Mouse (Mus musculus): ENCODE data around the gene Gm10031. TPM values are rescaled to one million over a fixed set of nuclear protein-coding genes. Genes with fewer than 3 reads are reported as not detected.
"Not testable (repeated sequence)": the region's sequence is repeated elsewhere in the genome, so short reads cannot be mapped to it uniquely, and the experiment has no call there.

Gm10031 gene
- 0.90 and 0.97 TPM in 2 replicates for polyA plus RNA-seq (2014; fragmentation: Nextera tagmentation; extraction: Ambion mirVana)

- WGBS = 94% methylated on average over 21 of the region's 22 CpGs
Observed at GRCm38 (mm10) chr1:156523842-156524241, at the start of gene Gm10031. TSS of gene Gm10031 (plus strand) at chr1:156524012.

GRCm38 (mm10) chr1:156474854-156475253 is 49.0 kb upstream of the Gm10031 start:
- no peak overlapping the region for H3K9ac ChIP-seq (replicated peaks; ENCODE audit: low read depth, low read length)
- no peak overlapping the region for H3K4me2 ChIP-seq (ENCODE audit: low read depth, low read length)
- WGBS = 32% methylated on average over 3 of the region's 3 CpGs
- H3K4me3 ChIP-seq (ENCODE audit: low read depth, low read length) = no peak overlapping the region
- H3K4me1 ChIP-seq (ENCODE audit: control insufficient read depth, insufficient read depth, low read length) = 0 out of 2 replicates have a peak, but pooled peaks cover 6% of the 10 kb centered on the region
- H3K9me3 ChIP-seq (ENCODE audit: control insufficient read depth, low read length) = no peaks in the 10 kb centered on the region
- ATAC-seq (ENCODE audit: low read depth) = no peak
- H3K36me3 ChIP-seq (ENCODE audit: control insufficient read depth, insufficient read depth, low read length) = no peaks in the 10 kb centered on the region
- no peaks in the 10 kb centered on the region for H3K27me3 ChIP-seq (ENCODE audit: control insufficient read depth, insufficient read depth, low read length)
- no peak overlapping the region for H3K27ac ChIP-seq (ENCODE audit: low read depth, low read length)

More at GRCm38 (mm10) chr1:156523842-156524241, at the start of gene Gm10031:
- H3K27me3 ChIP-seq (ENCODE audit: control insufficient read depth, insufficient read depth, low read length); H3K4me2 ChIP-seq (ENCODE audit: low read depth, low read length); ATAC-seq (ENCODE audit: low read depth); H3K36me3 ChIP-seq (ENCODE audit: control insufficient read depth, insufficient read depth, low read length); H3K9ac ChIP-seq (replicated peaks; ENCODE audit: low read depth, low read length); H3K9me3 ChIP-seq (ENCODE audit: control insufficient read depth, low read length); H3K27ac ChIP-seq (ENCODE audit: low read depth, low read length); H3K4me3 ChIP-seq (ENCODE audit: low read depth, low read length); H3K4me1 ChIP-seq (ENCODE audit: control insufficient read depth, insufficient read depth, low read length): not testable (repeated sequence)

DNA sequence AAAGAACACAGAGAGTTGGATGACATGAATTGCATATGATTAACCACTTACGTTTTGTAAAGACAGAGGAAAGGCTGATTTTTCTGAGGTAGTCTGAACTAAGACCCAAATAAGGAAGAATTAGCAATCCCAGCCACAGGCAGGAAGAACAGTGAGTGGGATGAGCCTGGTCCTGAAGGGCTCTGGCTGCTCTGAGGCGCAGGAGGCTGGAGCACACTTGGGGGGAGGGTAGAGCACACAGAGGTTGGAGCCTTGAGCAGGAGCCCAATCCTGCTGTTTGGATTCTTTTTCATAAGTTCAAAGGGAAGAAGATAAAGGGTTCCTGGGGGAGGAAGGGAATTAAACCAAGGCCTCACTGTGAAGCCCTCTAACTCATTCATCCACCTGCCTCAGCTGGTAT is 47.8 kb upstream of the Gm10031 start:
- no peak overlapping the region for H3K9ac ChIP-seq (replicated peaks; ENCODE audit: low read depth, low read length)
- no peak overlapping the region for H3K4me2 ChIP-seq (ENCODE audit: low read depth, low read length)
- H3K4me3 ChIP-seq (ENCODE audit: low read depth, low read length) = no peak overlapping the region
- WGBS = 41% methylated on average over 2 of the region's 2 CpGs
- no peaks in the 10 kb centered on the region for H3K9me3 ChIP-seq (ENCODE audit: control insufficient read depth, low read length)
- H3K27ac ChIP-seq (ENCODE audit: low read depth, low read length) = no peak overlapping the region
- no peaks in the 10 kb centered on the region for H3K27me3 ChIP-seq (ENCODE audit: control insufficient read depth, insufficient read depth, low read length)
- 0 out of 2 replicates have a peak, but pooled peaks cover 6% of the 10 kb centered on the region for H3K4me1 ChIP-seq (ENCODE audit: control insufficient read depth, insufficient read depth, low read length)
- H3K36me3 ChIP-seq (ENCODE audit: control insufficient read depth, insufficient read depth, low read length) = no peaks in the 10 kb centered on the region
- ATAC-seq (ENCODE audit: low read depth) = no peak

DNA sequence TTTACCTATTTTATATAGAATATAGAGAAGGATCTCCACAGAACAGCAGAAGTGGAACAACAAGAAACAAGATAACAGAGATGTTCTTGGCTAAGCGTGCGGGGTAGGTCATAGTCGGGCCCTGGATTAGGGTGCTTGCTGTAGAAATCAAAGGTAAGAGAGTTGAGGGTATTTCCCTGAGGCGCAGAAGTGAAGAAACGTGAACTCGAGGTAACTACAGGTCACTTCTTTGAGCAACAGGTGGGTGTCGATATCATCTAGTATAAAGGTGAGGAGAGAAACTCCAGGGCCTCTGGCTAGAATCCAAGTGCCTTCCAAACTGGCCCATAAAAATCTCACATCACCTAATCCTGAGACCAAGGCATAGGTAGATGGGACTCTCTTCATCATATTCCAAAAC is 47.3 kb upstream of the Gm10031 start:
- Histone ChIP-seq H3K36me3 (ENCODE audit: control insufficient read depth, insufficient read depth, low read length) (no peaks in the 10 kb centered on the region), H3K27me3 (ENCODE audit: control insufficient read depth, insufficient read depth, low read length) (no peaks in the 10 kb centered on the region), H3K4me2 (ENCODE audit: low read depth, low read length) (no peak overlapping the region), H3K9me3 (ENCODE audit: control insufficient read depth, low read length) (no peaks in the 10 kb centered on the region), H3K4me1 (ENCODE audit: control insufficient read depth, insufficient read depth, low read length) (0 out of 2 replicates have a peak, but pooled peaks cover 6% of the 10 kb centered on the region), H3K4me3 (ENCODE audit: low read depth, low read length) (no peak overlapping the region), H3K9ac (replicated peaks; ENCODE audit: low read depth, low read length) (no peak overlapping the region), H3K27ac (ENCODE audit: low read depth, low read length) (no peak overlapping the region)
- WGBS = 41% methylated on average over 7 of the region's 7 CpGs
- no peak for ATAC-seq (ENCODE audit: low read depth)

- WGBS = 92% methylated on average over 3 of the region's 3 CpGs
- Histone ChIP-seq H3K9ac (replicated peaks; ENCODE audit: low read depth, low read length) (no peak overlapping the region), H3K27me3 (ENCODE audit: control insufficient read depth, insufficient read depth, low read length) (no peaks in the 10 kb centered on the region), H3K9me3 (ENCODE audit: control insufficient read depth, low read length) (no peaks in the 10 kb centered on the region), H3K4me2 (ENCODE audit: low read depth, low read length) (no peak overlapping the region), H3K4me3 (ENCODE audit: low read depth, low read length) (no peak overlapping the region), H3K4me1 (ENCODE audit: control insufficient read depth, insufficient read depth, low read length) (no peaks in the 10 kb centered on the region), H3K27ac (ENCODE audit: low read depth, low read length) (no peak overlapping the region), H3K36me3 (ENCODE audit: control insufficient read depth, insufficient read depth, low read length) (no peaks in the 10 kb centered on the region)
- no peak for ATAC-seq (ENCODE audit: low read depth)
Observed at GRCm38 (mm10) chr1:156481826-156482225, 42.0 kb upstream of the Gm10031 start.

GRCm38 (mm10) chr1:156487498-156487897 is 36.3 kb upstream of the Gm10031 start:
- ATAC-seq (ENCODE audit: low read depth) = no peak

DNA sequence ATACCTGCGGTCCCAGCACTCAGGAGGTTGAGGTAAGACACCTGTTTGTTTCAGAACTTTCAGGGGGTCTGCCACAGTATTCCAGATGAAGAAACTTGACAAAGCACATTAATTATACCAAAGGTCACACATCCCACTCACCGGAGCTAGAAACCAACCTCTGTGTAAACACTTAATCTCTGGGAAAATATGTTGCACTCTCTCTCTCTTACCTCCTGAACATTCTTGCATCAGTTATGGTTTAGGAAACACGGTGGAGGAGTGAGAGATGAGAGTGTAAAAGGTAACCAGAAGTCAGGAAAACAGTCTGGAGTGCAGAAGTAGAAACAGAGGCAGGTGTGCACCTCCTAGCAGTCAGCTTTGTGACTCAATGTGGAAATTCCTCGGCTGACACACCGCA is 35.8 kb upstream of the Gm10031 start:
- Histone ChIP-seq H3K4me3 (ENCODE audit: low read depth, low read length) (no peak overlapping the region), H3K4me1 (ENCODE audit: control insufficient read depth, insufficient read depth, low read length) (no peaks in the 10 kb centered on the region), H3K4me2 (ENCODE audit: low read depth, low read length) (no peak overlapping the region), H3K9me3 (ENCODE audit: control insufficient read depth, low read length) (no peaks in the 10 kb centered on the region), H3K27me3 (ENCODE audit: control insufficient read depth, insufficient read depth, low read length) (no peaks in the 10 kb centered on the region), H3K27ac (ENCODE audit: low read depth, low read length) (no peak overlapping the region), H3K36me3 (ENCODE audit: control insufficient read depth, insufficient read depth, low read length) (no peaks in the 10 kb centered on the region), H3K9ac (replicated peaks; ENCODE audit: low read depth, low read length) (no peak overlapping the region)
- no peak for ATAC-seq (ENCODE audit: low read depth)
- WGBS = 86% methylated on average over 5 of the region's 5 CpGs

More at GRCm38 (mm10) chr1:156487498-156487897, 36.3 kb upstream of the Gm10031 start:
- H3K4me2 ChIP-seq (ENCODE audit: low read depth, low read length) = no peak overlapping the region
- H3K27ac ChIP-seq (ENCODE audit: low read depth, low read length) = no peak overlapping the region
- no peak overlapping the region for H3K4me3 ChIP-seq (ENCODE audit: low read depth, low read length)
- no peaks in the 10 kb centered on the region for H3K4me1 ChIP-seq (ENCODE audit: control insufficient read depth, insufficient read depth, low read length)
- H3K27me3 ChIP-seq (ENCODE audit: control insufficient read depth, insufficient read depth, low read length) = no peaks in the 10 kb centered on the region
- no peaks in the 10 kb centered on the region for H3K9me3 ChIP-seq (ENCODE audit: control insufficient read depth, low read length)
- WGBS = 97% methylated on average over 7 of the region's 7 CpGs
- no peaks in the 10 kb centered on the region for H3K36me3 ChIP-seq (ENCODE audit: control insufficient read depth, insufficient read depth, low read length)
- no peak overlapping the region for H3K9ac ChIP-seq (replicated peaks; ENCODE audit: low read depth, low read length)

GRCm38 (mm10) chr1:156491226-156491796 is 32.5 kb upstream of the Gm10031 start:
- H3K4me2 ChIP-seq (ENCODE audit: low read depth, low read length) = no peak overlapping the region
- ATAC-seq (ENCODE audit: low read depth) = no peak
- H3K4me3 ChIP-seq (ENCODE audit: low read depth, low read length) = no peak overlapping the region
- H3K27me3 ChIP-seq (ENCODE audit: control insufficient read depth, insufficient read depth, low read length) = no peaks in the 10 kb centered on the region
- H3K4me1 ChIP-seq (ENCODE audit: control insufficient read depth, insufficient read depth, low read length) = no peaks in the 10 kb centered on the region
- no peak overlapping the region for H3K27ac ChIP-seq (ENCODE audit: low read depth, low read length)
- no peaks in the 10 kb centered on the region for H3K36me3 ChIP-seq (ENCODE audit: control insufficient read depth, insufficient read depth, low read length)
- WGBS = 80% methylated on average over 4 of the region's 4 CpGs
- H3K9me3 ChIP-seq (ENCODE audit: control insufficient read depth, low read length) = no peaks in the 10 kb centered on the region
- H3K9ac ChIP-seq (replicated peaks; ENCODE audit: low read depth, low read length) = no peak overlapping the region

DNA sequence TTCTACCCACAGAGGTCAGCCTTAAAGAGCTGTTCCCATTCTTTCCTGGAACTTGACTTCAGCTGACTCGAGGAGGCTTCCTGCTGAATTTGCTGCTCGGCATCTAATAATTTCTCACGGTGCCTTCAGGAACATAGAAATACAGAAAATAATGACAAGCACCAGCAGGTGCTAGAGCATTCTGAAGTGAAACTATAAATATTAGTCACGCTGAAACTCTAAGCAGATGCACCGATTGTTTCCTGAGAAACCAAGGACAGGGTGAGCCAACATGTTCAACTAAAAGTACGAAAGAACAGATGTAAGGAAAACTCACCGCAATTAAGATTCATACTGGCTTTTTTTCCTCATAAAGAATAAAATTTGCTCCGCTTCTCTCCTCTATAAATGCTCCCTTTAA is 28.8 kb upstream of the Gm10031 start:
- 41% methylated on average over 8 of the region's 8 CpGs for WGBS
- Histone ChIP-seq H3K27ac (ENCODE audit: low read depth, low read length) (no peak overlapping the region), H3K9ac (replicated peaks; ENCODE audit: low read depth, low read length) (no peak overlapping the region), H3K27me3 (ENCODE audit: control insufficient read depth, insufficient read depth, low read length) (no peaks in the 10 kb centered on the region), H3K9me3 (ENCODE audit: control insufficient read depth, low read length) (no peaks in the 10 kb centered on the region), H3K4me3 (ENCODE audit: low read depth, low read length) (no peak overlapping the region), H3K4me1 (ENCODE audit: control insufficient read depth, insufficient read depth, low read length) (no peaks in the 10 kb centered on the region), H3K4me2 (ENCODE audit: low read depth, low read length) (no peak overlapping the region), H3K36me3 (ENCODE audit: control insufficient read depth, insufficient read depth, low read length) (no peaks in the 10 kb centered on the region)
- no peak for ATAC-seq (ENCODE audit: low read depth)
